Mouse (Mus musculus) gastrocnemius, adult 2 months (tissue): ENCODE measurements at regions not wholly inside any gene's neighbourhood (a gene's known extent, or its start where the extent isn't known, plus 50 kb on each side); places are given as distances from the start of the nearest gene placed in this dataset.

Experiments
- DNase-seq: peaks from one replicate; pipeline ENCODE4 v3.0.0; 2022
- H3K27ac ChIP-seq: fragments of 200-600 bp; 2 replicates; pipeline ENCODE4 v1.8.1; 2022; ENCODE audit warnings: mild to moderate bottlenecking
- H3K4me3 ChIP-seq: fragments of 200-600 bp; 2 replicates; pipeline ENCODE4 v1.8.1; 2022; ENCODE audit warnings: mild to moderate bottlenecking, moderate library complexity
- CTCF ChIP-seq: fragments of 200-600 bp; IDR thresholded peaks from 2 replicates; pipeline ENCODE4 v1.8.1; 2022; ENCODE audit warnings: antibody characterized with exemption, mild to moderate bottlenecking, moderate library complexity
- intact Hi-C: fragments of 180-260 bp; cut with DNase I; formaldehyde crosslinking; loops from one replicate; pipeline ENCODE4 v1.15.1; 2025

- DNase-seq = peak; percentile 42
- no peak for TF ChIP-seq CTCF
- intact Hi-C loops = no loop called here
- H3K4me3 ChIP-seq = no peak overlapping the region
- peak overlapping the region; percentile 53 for H3K27ac ChIP-seq
Measured at GRCm38 (mm10) chr13:51899319-51900042, 53.0 kb downstream of the Gadd45g start.

- DNase-seq = no peak
- TF ChIP-seq CTCF = no peak
- H3K4me3 ChIP-seq = no peak overlapping the region
- H3K27ac ChIP-seq = peak overlapping the region; percentile 51
- intact Hi-C loops = no loop called here
Measured at GRCm38 (mm10) chr13:51900043-51900440, 53.6 kb downstream of the Gadd45g start.

- Histone ChIP-seq H3K27ac (peak overlapping the region; percentile 84), H3K4me3 (peak overlapping the region; percentile 63)
- TF ChIP-seq CTCF = no peak
- intact Hi-C loops = loop anchor here (2.0 kb wide), 1 partner anchor 34 kb away; no protein-coding TSS in a partner anchor
- DNase-seq = peak; percentile 92
Measured at GRCm38 (mm10) chr13:51902482-51903285, 56.2 kb downstream of the Gadd45g start.

GRCm38 (mm10) chr13:51903324-51903939, 57.0 kb downstream of the Gadd45g start:
- no peak for TF ChIP-seq CTCF
- Histone ChIP-seq H3K27ac (peak overlapping the region; percentile 28; the same call in 1 of the 2 replicates), H3K4me3 (no peak overlapping the region)
- intact Hi-C loops = loop anchor here (2.0 kb wide), 1 partner anchor 35 kb away; no protein-coding TSS in a partner anchor
- DNase-seq = no peak

- Histone ChIP-seq H3K4me3 (no peak overlapping the region), H3K27ac (no peak overlapping the region)
- no peak for TF ChIP-seq CTCF
- intact Hi-C loops = no loop called here
- DNase-seq = no peak
Measured at GRCm38 (mm10) chr13:51905270-51905669, 58.8 kb downstream of the Gadd45g start.

- Histone ChIP-seq H3K4me3 (no peak overlapping the region), H3K27ac (no peak overlapping the region)
- no peak for DNase-seq
- TF ChIP-seq CTCF = no peak
- intact Hi-C loops = no loop called here
Measured at GRCm38 (mm10) chr13:51906103-51906502, 59.6 kb downstream of the Gadd45g start.

- no peak overlapping the region for H3K27ac ChIP-seq
- intact Hi-C loops = no loop called here
- no peak for TF ChIP-seq CTCF
- no peak for DNase-seq
- H3K4me3 ChIP-seq = no peak overlapping the region
Measured at GRCm38 (mm10) chr13:51908514-51908913, 62.0 kb downstream of the Gadd45g start.

GRCm38 (mm10) chr13:51911296-51911998, 65.0 kb downstream of the Gadd45g start:
- no peak for TF ChIP-seq CTCF
- intact Hi-C loops = no loop called here
- H3K27ac ChIP-seq = no peak overlapping the region
- no peak for DNase-seq
- no peak overlapping the region for H3K4me3 ChIP-seq

GRCm38 (mm10) chr13:51912477-51912876, 66.0 kb downstream of the Gadd45g start:
- intact Hi-C loops = no loop called here
- no peak overlapping the region for H3K4me3 ChIP-seq
- DNase-seq = no peak
- no peak overlapping the region for H3K27ac ChIP-seq
- TF ChIP-seq CTCF = no peak

GRCm38 (mm10) chr13:51912994-51913393, 66.5 kb downstream of the Gadd45g start:
- Histone ChIP-seq H3K4me3 (no peak overlapping the region), H3K27ac (no peak overlapping the region)
- no peak for DNase-seq
- TF ChIP-seq CTCF = no peak
- intact Hi-C loops = no loop called here

GRCm38 (mm10) chr13:51916666-51917240, 70.3 kb downstream of the Gadd45g start:
- H3K27ac ChIP-seq = no peak overlapping the region
- no peak for DNase-seq
- intact Hi-C loops = no loop called here
- H3K4me3 ChIP-seq = no peak overlapping the region
- TF ChIP-seq CTCF = no peak

GRCm38 (mm10) chr13:51917658-51918057, 71.2 kb downstream of the Gadd45g start:
- intact Hi-C loops = no loop called here
- no peak for TF ChIP-seq CTCF
- Histone ChIP-seq H3K27ac (no peak overlapping the region), H3K4me3 (no peak overlapping the region)
- no peak for DNase-seq
